Mouse (Mus musculus) limb, embryonic 12.5 days (tissue): ENCODE measurements around the gene Abhd12. TPM values are rescaled to one million over a fixed set of nuclear protein-coding genes. Genes with fewer than 3 reads are reported as not detected.
A peak's percentile ranks its signal among the peaks of the same experiment; 100 is the strongest.

Source experiments
- ATAC-seq: fragments of 200-750 bp; cut with Nextera tagmentation; 2 replicates; pipeline ENCODE4 v1.8.0; 2017; ENCODE audit warnings: low read depth, moderate TSS enrichment; ENCODE audit not compliant: insufficient number of reproducible peaks, insufficient read depth, low FRiP score, low TSS enrichment
- H3K27ac ChIP-seq: fragments of 300-500 bp; sonication (generic); 2 replicates; pipeline ENCODE4 v1.5.1; 2016; ENCODE audit warnings: mild to moderate bottlenecking, moderate library complexity
- H3K27me3 ChIP-seq: fragments of 300-500 bp; sonication (generic); 2 replicates; pipeline ENCODE4 v1.6.1; 2016; ENCODE audit warnings: mild to moderate bottlenecking, moderate library complexity
- H3K36me3 ChIP-seq: fragments of 300-500 bp; sonication (generic); 2 replicates; pipeline ENCODE4 v1.6.1; 2016; ENCODE audit warnings: mild to moderate bottlenecking, moderate library complexity
- H3K4me1 ChIP-seq: fragments of 300-500 bp; sonication (generic); replicated peaks from 2 replicates; pipeline ENCODE4 v1.6.1; 2016
- H3K4me2 ChIP-seq: fragments of 300-500 bp; sonication (generic); 2 replicates; pipeline ENCODE4 v1.6.1; 2016; ENCODE audit warnings: mild to moderate bottlenecking, moderate library complexity
- H3K4me3 ChIP-seq: fragments of 300-500 bp; sonication (generic); replicated peaks from 2 replicates; pipeline ENCODE4 v1.5.1; 2016; ENCODE audit warnings: mild to moderate bottlenecking
- H3K9ac ChIP-seq: fragments of 300-500 bp; sonication (generic); replicated peaks from 2 replicates; pipeline ENCODE4 v1.6.1; 2016; ENCODE audit warnings: mild to moderate bottlenecking, moderate library complexity
- H3K9me3 ChIP-seq: fragments of 300-500 bp; sonication (generic); 2 replicates; pipeline ENCODE4 v1.6.1; 2016; ENCODE audit warnings: mild to moderate bottlenecking, moderate library complexity
- WGBS: fragments of 180-500 bp; shearing (Covaris S2); methylation state at CpG from one replicate; pipeline ENCODE4 v1.1.7; 2016; 5-methylcytosine and 5-hydroxymethylcytosine counted together
- polyA plus RNA-seq: library from polyadenylated mRNA; unstranded; fragments of >200 nt; fragmentation: Nextera tagmentation; extraction: Ambion mirVana; gene quantifications from 2 replicates; pipeline ENCODE4 v1.2.1, GENCODE M21; 2016

The Abhd12 gene
- polyA plus RNA-seq, 1 experiment from 2014 or later, result 61.8 TPM

DNA sequence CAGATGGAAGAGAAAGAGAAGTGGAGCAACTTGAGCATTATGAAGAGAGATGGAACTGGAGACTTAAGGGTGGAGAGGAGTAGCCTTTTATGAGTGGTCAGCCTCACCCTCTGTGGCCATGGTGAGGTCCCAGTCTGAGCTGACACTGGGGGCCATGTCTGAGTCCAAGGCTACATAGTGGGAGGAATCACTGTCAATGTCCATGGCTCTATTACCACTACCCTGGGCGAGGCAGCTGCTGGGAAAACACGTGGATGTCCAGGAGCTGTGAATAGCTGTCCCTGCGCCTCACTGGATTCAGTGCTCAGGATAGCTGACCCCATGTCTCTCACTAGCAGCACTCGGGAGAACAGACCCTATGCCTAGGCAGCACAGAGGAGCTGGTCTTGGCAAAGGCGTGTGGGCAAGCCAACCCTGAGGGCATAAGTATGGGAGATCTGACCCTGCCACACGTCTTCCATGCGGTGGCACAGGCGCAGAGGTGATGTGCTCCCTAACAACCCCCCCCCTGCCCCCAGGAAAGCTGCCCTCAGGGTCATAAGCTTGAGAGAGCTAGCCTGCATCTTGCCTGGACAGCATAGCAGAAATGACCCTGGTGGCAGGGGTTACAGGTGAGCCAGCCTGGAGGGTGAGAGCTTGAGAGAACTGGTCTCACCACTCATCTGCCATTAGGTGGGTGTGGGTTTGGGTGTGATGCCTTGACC is 20.3 kb downstream of the Abhd12 start:
- 87% methylated on average over 8 of the region's 8 CpGs for WGBS
- H3K36me3 ChIP-seq, result no peaks in the 10 kb centered on the region
- no peaks in the 10 kb centered on the region for H3K9me3 ChIP-seq
- no peak overlapping the region for H3K4me3 ChIP-seq
- H3K27me3 ChIP-seq, result no peaks in the 10 kb centered on the region
- H3K27ac ChIP-seq, result no peak overlapping the region
- 0 out of 2 replicates have a peak, but pooled peaks have one; percentile 31 for ATAC-seq
- no peaks in the 10 kb centered on the region for H3K4me1 ChIP-seq
- no peak overlapping the region for H3K4me2 ChIP-seq
- no peak overlapping the region for H3K9ac ChIP-seq

DNA sequence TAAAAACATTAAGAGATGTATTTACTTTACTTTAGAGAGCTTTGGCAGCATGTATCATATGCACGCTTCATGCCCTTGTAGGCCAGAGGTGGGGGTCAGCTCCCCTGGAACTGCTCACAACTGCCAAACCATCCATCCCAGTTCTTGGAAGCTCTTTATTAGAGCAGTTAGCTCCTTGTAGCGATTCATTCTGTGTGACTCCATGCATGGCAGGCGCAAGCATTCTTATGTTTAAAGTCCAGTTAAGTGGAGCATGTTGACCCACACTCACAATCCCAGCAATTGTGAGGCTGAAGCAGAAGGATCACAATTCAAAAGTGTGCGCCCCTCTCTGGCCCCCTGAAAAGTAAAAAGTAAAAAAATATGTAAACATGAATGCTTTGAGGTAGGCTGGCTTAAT is 27.0 kb downstream of the Abhd12 start:
- Histone ChIP-seq H3K9ac (no peak overlapping the region), H3K4me2 (no peak overlapping the region), H3K36me3 (no peaks in the 10 kb centered on the region), H3K27me3 (no peaks in the 10 kb centered on the region), H3K27ac (no peak overlapping the region), H3K4me3 (no peak overlapping the region), H3K9me3 (no peaks in the 10 kb centered on the region), H3K4me1 (no peaks in the 10 kb centered on the region)
- ATAC-seq, result no peak
- WGBS, result 93% methylated on average over 4 of the region's 4 CpGs

DNA sequence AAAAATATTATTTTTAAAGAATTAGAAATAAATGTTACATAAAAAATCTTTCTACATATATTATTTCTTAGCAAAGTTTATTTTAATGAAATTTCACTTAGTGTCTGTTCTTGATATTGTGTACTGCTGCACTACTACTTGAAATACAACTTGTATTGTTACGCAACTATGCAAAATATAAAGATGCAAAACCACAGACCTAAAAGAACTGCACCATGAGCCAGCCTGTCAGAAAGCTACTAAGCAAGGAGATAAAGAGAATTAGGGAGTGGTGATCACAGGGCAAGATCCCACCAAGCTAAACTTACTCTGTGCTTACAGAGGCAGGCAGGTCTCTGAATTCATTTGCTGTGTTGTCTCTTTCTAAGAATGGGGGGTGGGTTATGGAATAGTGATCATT is 29.3 kb downstream of the Abhd12 start:
- H3K36me3 ChIP-seq, result no peaks in the 10 kb centered on the region
- no peaks in the 10 kb centered on the region for H3K27me3 ChIP-seq
- H3K9me3 ChIP-seq, result no peaks in the 10 kb centered on the region
- no peak overlapping the region for H3K4me3 ChIP-seq
- 93% methylated on average over 1 of the region's 1 CpGs for WGBS
- no peak overlapping the region for H3K9ac ChIP-seq
- no peak overlapping the region for H3K27ac ChIP-seq
- H3K4me2 ChIP-seq, result no peak overlapping the region
- H3K4me1 ChIP-seq, result no peaks in the 10 kb centered on the region
- no peak for ATAC-seq

DNA sequence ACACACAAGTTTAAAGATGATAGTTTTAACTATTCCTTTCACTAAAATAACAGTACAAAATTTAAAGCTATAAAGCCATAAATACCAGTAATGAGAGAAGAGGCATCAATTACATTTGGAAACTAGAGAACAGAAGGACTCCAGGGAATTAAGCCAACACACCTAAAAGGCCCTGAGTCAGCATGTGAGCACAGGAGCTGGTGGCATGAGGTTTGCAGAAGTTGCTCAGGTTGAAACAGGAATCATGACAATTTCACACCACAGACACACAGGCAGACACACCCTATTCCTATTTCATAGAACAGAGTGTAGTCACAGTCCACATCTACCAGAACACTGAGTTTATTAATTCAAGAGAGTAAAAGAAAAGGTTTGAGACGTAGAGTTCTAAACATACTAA is 30.0 kb downstream of the Abhd12 start:
- Histone ChIP-seq H3K27me3 (no peaks in the 10 kb centered on the region), H3K4me3 (no peak overlapping the region), H3K9me3 (no peaks in the 10 kb centered on the region), H3K27ac (no peak overlapping the region), H3K36me3 (no peaks in the 10 kb centered on the region), H3K4me2 (no peak overlapping the region), H3K9ac (no peak overlapping the region), H3K4me1 (no peaks in the 10 kb centered on the region)
- no peak for ATAC-seq
- WGBS, result 96% methylated on average over 1 of the region's 1 CpGs

DNA sequence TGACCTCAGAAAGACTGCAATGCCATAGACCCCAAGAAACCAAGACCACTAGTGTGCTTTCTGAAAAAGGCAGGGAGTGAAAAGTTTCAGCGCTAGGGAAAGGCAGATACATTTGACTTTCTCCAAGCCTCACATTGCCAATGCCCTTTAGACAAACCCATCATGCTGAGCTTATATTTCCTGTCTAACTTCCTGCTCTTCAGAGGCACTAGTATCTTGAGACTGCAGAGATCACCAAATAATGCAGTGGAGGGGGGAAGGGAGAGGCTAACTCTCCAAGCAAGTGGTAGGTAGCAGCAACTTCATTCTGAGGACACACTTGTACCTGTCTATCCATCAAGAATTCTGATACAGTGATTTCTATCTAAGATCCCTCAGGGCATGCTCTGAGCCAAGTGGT is 35.1 kb downstream of the Abhd12 start:
- no peak for ATAC-seq
- H3K4me2 ChIP-seq, result no peak overlapping the region
- no peaks in the 10 kb centered on the region for H3K36me3 ChIP-seq
- no peaks in the 10 kb centered on the region; the same call in 1 of the 2 replicates for H3K9me3 ChIP-seq
- H3K27ac ChIP-seq, result no peak overlapping the region
- H3K4me3 ChIP-seq, result no peak overlapping the region
- no peaks in the 10 kb centered on the region for H3K27me3 ChIP-seq
- WGBS, result 92% methylated on average over 1 of the region's 1 CpGs
- H3K4me1 ChIP-seq, result no peaks in the 10 kb centered on the region
- H3K9ac ChIP-seq, result no peak overlapping the region

DNA sequence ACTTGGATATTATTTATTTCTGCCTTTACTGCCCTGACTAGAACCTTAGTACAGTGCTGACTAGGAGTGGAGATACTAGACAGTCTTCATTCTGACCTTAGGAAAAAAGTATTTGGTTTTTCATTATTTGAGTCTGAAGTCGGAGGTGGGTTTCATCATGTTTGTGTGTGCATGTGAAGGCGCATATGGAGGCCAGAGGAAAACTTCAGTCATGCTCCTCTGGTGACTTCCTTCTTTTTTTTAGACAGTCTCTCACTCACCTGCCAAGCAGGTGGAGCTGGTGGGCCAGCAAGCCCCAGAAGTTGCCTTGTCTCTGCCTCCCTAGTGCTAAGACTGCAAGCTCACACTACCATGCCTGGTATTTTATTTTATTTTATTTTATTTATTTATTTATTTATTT is 37.5 kb downstream of the Abhd12 start:
- Histone ChIP-seq H3K4me2 (no peak overlapping the region), H3K27me3 (no peaks in the 10 kb centered on the region), H3K9ac (no peak overlapping the region), H3K36me3 (no peaks in the 10 kb centered on the region), H3K4me3 (no peak overlapping the region), H3K9me3 (no peaks in the 10 kb centered on the region; the same call in 1 of the 2 replicates), H3K4me1 (no peaks in the 10 kb centered on the region), H3K27ac (no peak overlapping the region)
- no peak for ATAC-seq
- WGBS, result 92% methylated on average over 2 of the region's 2 CpGs

DNA sequence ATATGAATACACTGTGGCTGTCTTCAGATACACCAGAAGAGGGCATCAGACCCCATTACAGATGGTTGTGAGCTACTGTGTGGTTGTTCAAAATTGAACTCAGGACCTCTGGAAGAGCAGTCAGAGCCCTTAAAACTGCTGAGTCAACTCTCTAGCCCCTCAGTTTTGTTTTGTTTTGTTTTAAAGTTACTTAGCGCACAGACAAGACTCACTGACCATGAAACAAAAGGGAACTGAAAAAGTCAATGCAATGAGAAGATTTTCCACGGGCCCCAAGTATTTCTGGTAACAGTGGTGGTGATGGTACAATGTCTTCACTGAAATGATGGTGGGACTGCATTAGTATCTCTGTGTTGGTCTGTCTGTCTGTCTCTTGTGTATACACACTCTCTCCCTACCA is 43.4 kb downstream of the Abhd12 start:
- no peak overlapping the region for H3K27ac ChIP-seq
- no peaks in the 10 kb centered on the region; the same call in 1 of the 2 replicates for H3K9me3 ChIP-seq
- ATAC-seq, result no peak
- H3K4me3 ChIP-seq, result no peak overlapping the region
- 92% methylated on average over 2 of the region's 2 CpGs for WGBS
- no peaks in the 10 kb centered on the region for H3K4me1 ChIP-seq
- H3K4me2 ChIP-seq, result no peak overlapping the region
- no peaks in the 10 kb centered on the region for H3K27me3 ChIP-seq
- H3K36me3 ChIP-seq, result peaks cover 1% of the 10 kb centered on the region; the same call in 1 of the 2 replicates
- no peak overlapping the region for H3K9ac ChIP-seq

DNA sequence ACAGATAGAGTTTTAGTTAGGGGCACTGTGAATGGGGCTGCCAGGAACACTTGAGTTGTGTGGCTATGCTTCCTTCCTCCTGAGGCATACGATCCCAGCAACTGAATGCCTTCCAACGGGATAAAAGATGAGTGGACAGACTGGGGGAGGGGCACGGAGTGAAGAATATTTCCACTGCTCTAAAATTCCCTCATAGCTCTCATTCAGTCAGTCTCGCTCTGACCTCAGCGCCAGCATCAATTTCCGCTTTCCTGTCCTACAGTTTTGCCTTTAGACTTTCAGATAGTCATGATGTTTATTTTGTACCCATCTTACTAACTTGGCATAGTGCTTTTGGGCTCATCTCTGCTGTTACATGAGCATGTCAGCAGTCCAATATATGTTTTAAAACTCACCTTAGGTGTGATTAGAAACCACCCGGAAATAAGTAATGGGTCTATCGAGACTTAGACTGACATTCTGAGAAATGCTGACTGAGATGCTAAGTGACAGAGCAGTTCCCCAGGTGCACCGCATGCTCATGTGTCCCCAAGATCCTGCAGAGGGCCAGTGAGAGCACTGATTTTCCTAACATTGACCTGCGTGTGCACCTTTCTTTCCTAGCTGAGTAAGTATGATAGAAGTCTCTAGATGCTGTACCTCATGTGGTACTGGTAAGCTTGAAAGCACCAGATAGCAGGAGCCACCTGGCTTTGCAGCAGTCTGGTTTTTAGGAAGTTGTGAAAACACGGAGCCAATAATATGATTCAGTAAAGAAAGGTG is 44.7 kb downstream of the Abhd12 start:
- no peak for ATAC-seq
- Histone ChIP-seq H3K4me3 (no peak overlapping the region), H3K9me3 (no peaks in the 10 kb centered on the region), H3K4me1 (no peaks in the 10 kb centered on the region), H3K27ac (no peak overlapping the region), H3K36me3 (peaks cover 3% of the 10 kb centered on the region; the same call in 1 of the 2 replicates), H3K9ac (no peak overlapping the region), H3K4me2 (no peak overlapping the region), H3K27me3 (no peaks in the 10 kb centered on the region)
- WGBS, result 81% methylated on average over 11 of the region's 11 CpGs

DNA sequence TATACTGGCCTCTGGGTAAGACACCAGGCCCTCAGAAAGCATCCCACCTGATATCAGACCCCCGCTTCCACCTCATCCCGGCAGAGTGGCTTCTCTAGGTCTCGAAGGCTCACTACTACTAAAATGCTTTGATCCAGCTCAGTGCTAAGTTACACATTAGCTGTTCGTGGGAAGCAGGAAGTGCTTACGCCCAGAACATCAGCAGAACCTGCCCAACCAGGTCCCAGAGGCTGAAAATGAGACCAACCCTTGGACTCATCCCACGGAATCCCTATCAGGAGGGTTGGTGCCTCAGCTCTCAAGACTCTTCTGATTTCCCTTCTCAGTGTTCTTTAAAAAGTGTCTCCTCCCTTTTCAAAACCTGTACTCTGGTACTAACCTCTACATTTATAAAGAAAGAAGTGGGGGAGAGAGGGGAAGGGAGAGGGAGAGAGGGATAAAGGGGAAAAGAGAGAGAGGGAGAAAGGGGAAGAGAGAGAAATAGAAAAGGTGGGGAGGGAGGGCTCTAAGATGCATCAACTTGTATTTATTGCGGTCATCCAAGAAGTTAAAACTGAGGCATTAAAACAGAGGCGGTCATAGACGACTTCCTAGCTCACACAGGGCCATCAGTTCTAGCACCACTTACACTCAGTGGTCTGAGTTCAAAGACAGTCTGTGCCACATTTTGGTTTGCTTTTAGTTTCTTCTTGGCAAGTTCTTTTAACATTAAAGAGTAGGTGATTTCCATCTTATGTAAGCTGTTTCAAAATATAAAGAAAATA is 45.6 kb downstream of the Abhd12 start:
- no peak for ATAC-seq
- Histone ChIP-seq H3K27me3 (no peaks in the 10 kb centered on the region), H3K9ac (no peak overlapping the region), H3K4me1 (no peaks in the 10 kb centered on the region), H3K4me2 (no peak overlapping the region), H3K4me3 (no peak overlapping the region), H3K27ac (no peak overlapping the region), H3K36me3 (peaks cover 3% of the 10 kb centered on the region; the same call in 1 of the 2 replicates), H3K9me3 (no peaks in the 10 kb centered on the region)
- 79% methylated on average over 9 of the region's 9 CpGs for WGBS

DNA sequence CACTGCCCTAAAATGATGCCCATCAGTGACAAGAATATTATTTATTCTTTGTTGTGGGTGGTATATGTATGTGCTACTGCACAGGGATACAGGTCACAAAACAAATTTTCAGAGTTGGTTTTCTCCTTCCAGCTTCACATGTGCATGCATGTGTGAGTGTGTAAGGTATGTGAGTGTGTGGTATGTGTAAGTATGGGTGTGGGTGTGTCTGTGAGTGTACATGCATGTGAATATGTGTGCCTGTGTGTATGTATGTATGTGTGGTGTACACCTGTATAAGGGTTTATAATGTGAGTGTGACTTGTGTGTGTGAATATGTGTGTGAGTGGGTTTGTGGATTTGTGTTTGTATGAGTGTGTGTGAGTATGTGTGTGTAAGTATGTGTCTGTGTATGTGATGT is 49.4 kb downstream of the Abhd12 start:
- H3K4me1 ChIP-seq, result no peaks in the 10 kb centered on the region
- no peak for ATAC-seq
- no peak overlapping the region for H3K9ac ChIP-seq
- H3K4me3 ChIP-seq, result no peak overlapping the region
- H3K27ac ChIP-seq, result no peak overlapping the region
- H3K9me3 ChIP-seq, result no peaks in the 10 kb centered on the region
- H3K36me3 ChIP-seq, result peaks cover 6% of the 10 kb centered on the region; the same call in 1 of the 2 replicates
- H3K27me3 ChIP-seq, result no peaks in the 10 kb centered on the region
- no peak overlapping the region for H3K4me2 ChIP-seq

DNA sequence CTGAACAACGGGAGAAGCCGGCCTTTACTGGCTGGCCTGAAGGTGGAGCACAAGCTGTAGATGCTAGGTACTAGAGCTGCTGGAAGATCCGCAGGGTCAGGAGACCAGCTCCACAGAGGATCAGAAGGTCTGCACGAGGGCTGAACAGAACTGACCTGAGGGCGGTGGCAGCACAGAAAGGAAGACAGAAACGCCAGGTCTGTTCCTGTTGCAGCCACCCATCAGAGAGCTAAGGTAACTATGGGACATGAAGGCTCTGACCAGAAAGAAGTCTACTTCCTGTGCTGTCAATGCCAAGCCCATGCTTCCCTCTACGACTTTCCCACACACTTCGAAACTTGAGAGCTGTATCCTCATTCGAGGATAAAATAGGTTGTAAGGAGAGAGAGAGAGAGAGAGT is 53.3 kb downstream of the Abhd12 start:
- no peak for ATAC-seq
- Histone ChIP-seq H3K9ac (no peak overlapping the region), H3K27ac (no peak overlapping the region), H3K9me3 (no peaks in the 10 kb centered on the region), H3K4me3 (no peak overlapping the region), H3K36me3 (peaks cover 7% of the 10 kb centered on the region), H3K27me3 (no peaks in the 10 kb centered on the region), H3K4me2 (no peak overlapping the region), H3K4me1 (no peaks in the 10 kb centered on the region)
- 61% methylated on average over 9 of the region's 9 CpGs for WGBS
